Comparison of ENCODE assay signal across 27 mouse cellular contexts in the genomic region with DNA sequence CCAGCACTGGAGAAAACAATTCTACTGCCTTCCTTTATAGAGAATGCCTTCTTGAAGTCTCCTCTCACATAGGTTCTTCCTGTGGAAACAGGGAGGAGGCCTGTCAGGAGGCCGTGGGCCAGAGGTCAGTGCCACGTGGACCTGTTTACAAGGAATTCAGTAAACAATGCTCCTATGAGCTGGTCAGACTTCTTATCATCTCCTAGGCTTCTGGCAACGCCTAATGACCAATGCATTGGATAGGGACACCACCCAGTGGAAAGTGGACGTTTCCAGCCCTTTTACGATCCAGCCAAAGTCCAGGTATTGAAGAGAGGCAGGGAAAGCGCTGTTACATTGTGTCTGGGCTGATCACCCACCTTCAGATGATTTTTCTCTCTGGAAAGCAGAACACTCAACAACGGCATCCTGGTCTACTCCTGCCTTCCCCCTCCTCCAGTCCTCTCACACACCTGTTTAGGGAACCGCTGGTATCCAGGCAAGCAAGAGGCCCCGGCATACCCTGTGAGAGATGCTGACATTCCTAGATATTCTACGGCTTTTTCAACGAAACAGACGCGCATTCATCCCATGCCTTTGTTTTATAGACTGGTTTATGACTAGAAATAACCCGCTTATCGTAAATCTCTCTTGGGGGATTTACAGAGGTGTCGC. TPM values are rescaled to one million over a fixed set of nuclear protein-coding genes. Genes with fewer than 3 reads are reported as not detected.
A peak's percentile ranks its signal among the peaks of the same experiment; 100 is the strongest.
DNase-seq lines count a peak whose midpoint lies in the region; ATAC-seq and TF ChIP-seq lines count a peak whose summit lies in the region.
"Had no signal": no experiment of that assay in that cellular context is flagged by ENCODE, and none has a peak within 500 bp of the region (broad histone marks: within the 10 kb centered on the region; RNA-seq: fewer than 3 reads in every experiment).

No protein-coding gene starts in this region.

- DNase-seq in limb, embryonic 10.5 days (ENCODE audit: low spot score) = no peak
- DNase-seq in mesoderm, embryonic 11.5 days (ENCODE audit: low read depth, low spot score) = peak; percentile 41
- peak; percentile 55 for DNase-seq in stomach, postnatal 0 days (ENCODE audit: low spot score)
- no peak for DNase-seq in gastrocnemius, postnatal 25 days
- no peak for DNase-seq in gastrocnemius, adult 8-10 months (ENCODE audit: low spot score in 2 of 2)
- DNase-seq in retina, postnatal 1 day = no peak
- DNase-seq: adrenal gland, postnatal 25 days; cerebellum, adult 11-12 months; cerebellum, adult 9-11 months; embryo, embryonic 11 days; gastrocnemius, postnatal 10 days; heart, adult 11 months; heart, postnatal 36 days; kidney, adult 2 months; kidney, postnatal 36 days; liver, postnatal 0 days; midbrain, embryonic 14.5 days; right cerebral cortex, postnatal 25 days; spleen, adult 18-20 months; thymus, postnatal 4 days had no signal

- no peaks in the 10 kb centered on the region for H3K4me1 ChIP-seq in intestine, embryonic 15.5 days (replicated peaks)
- peaks cover 16% of the 10 kb centered on the region for H3K4me1 ChIP-seq in limb, embryonic 10.5 days
- no peaks in the 10 kb centered on the region for H3K4me1 ChIP-seq in stomach, postnatal 0 days (replicated peaks; ENCODE audit: control insufficient read depth, insufficient read depth)
- H3K4me1 ChIP-seq: embryonic facial prominence, embryonic 12.5 days; hindbrain, embryonic 12.5 days; liver, embryonic 12.5 days had no signal

- peak; percentile 34; the same call in 1 of the 2 replicates for TF ChIP-seq CTCF in stomach, postnatal 0 days (IDR thresholded peaks at IDR 0.05; ENCODE audit: low read depth)

- TF ChIP-seq EP300 in stomach, postnatal 0 days (optimal IDR thresholded peaks at IDR 0.05) = no peak

- WGBS in intestine, embryonic 15.5 days = 37% methylated on average over 16 of the region's 16 CpGs
- WGBS in limb, embryonic 10.5 days = 67% methylated on average over 16 of the region's 16 CpGs
- 49% methylated on average over 16 of the region's 16 CpGs for WGBS in stomach, postnatal 0 days

- no peaks in the 10 kb centered on the region for H3K36me3 ChIP-seq in intestine, embryonic 15.5 days
- H3K36me3 ChIP-seq in limb, embryonic 10.5 days = no peaks in the 10 kb centered on the region
- H3K36me3 ChIP-seq in stomach, postnatal 0 days (ENCODE audit: control insufficient read depth, insufficient read depth, low read length) = no peaks in the 10 kb centered on the region
- H3K36me3 ChIP-seq: embryonic facial prominence, embryonic 12.5 days; hindbrain, embryonic 12.5 days; liver, embryonic 12.5 days had no signal

- peak; percentile 45 for ATAC-seq in intestine, embryonic 15.5 days
- ATAC-seq in stomach, postnatal 0 days (ENCODE audit: low FRiP score, low TSS enrichment) = peak; percentile 85
- ATAC-seq: forebrain, embryonic 14.5 days; liver, embryonic 12.5 days; liver, postnatal 0 days had no signal

- no peak overlapping the region for H3K4me3 ChIP-seq in intestine, embryonic 15.5 days (replicated peaks)
- no peak overlapping the region for H3K4me3 ChIP-seq in limb, embryonic 10.5 days
- no peak overlapping the region for H3K4me3 ChIP-seq in stomach, postnatal 0 days (ENCODE audit: low read depth, low read length)
- H3K4me3 ChIP-seq: embryonic facial prominence, embryonic 12.5 days; hindbrain, embryonic 12.5 days; liver, embryonic 12.5 days had no signal

- H3K27me3 ChIP-seq in intestine, embryonic 15.5 days (replicated peaks) = no peaks in the 10 kb centered on the region
- no peaks in the 10 kb centered on the region for H3K27me3 ChIP-seq in limb, embryonic 10.5 days (ENCODE audit: low read depth, poor library complexity, severe bottlenecking)
- H3K27me3 ChIP-seq in stomach, postnatal 0 days (ENCODE audit: control insufficient read depth, insufficient read depth, low read length) = no peaks in the 10 kb centered on the region
- H3K27me3 ChIP-seq: embryonic facial prominence, embryonic 12.5 days; hindbrain, embryonic 12.5 days had no signal

- no peak overlapping the region for H3K4me2 ChIP-seq in intestine, embryonic 15.5 days (replicated peaks)
- no peak overlapping the region for H3K4me2 ChIP-seq in stomach, postnatal 0 days (replicated peaks; ENCODE audit: low read depth)
- H3K4me2 ChIP-seq: embryonic facial prominence, embryonic 12.5 days; heart, embryonic 11.5 days; hindbrain, embryonic 12.5 days; liver, embryonic 12.5 days had no signal

- H3K27ac ChIP-seq in intestine, embryonic 15.5 days = no peak overlapping the region
- H3K27ac ChIP-seq in limb, embryonic 10.5 days = peak overlapping the region; percentile 36; the same call in 1 of the 2 replicates
- no peak overlapping the region for H3K27ac ChIP-seq in stomach, postnatal 0 days (replicated peaks)
- H3K27ac ChIP-seq: embryonic facial prominence, embryonic 12.5 days; hindbrain, embryonic 12.5 days; liver, embryonic 12.5 days; macrophage had no signal

- no peaks in the 10 kb centered on the region for H3K9me3 ChIP-seq in intestine, embryonic 15.5 days
- no peaks in the 10 kb centered on the region for H3K9me3 ChIP-seq in limb, embryonic 10.5 days (replicated peaks)
- no peaks in the 10 kb centered on the region for H3K9me3 ChIP-seq in stomach, postnatal 0 days (ENCODE audit: control insufficient read depth, low read length)
- H3K9me3 ChIP-seq: embryonic facial prominence, embryonic 12.5 days; hindbrain, embryonic 12.5 days; liver, embryonic 12.5 days had no signal

- no peak overlapping the region for H3K9ac ChIP-seq in intestine, embryonic 15.5 days
- H3K9ac ChIP-seq in stomach, postnatal 0 days (ENCODE audit: low read length) = no peak overlapping the region
- H3K9ac ChIP-seq: embryonic facial prominence, embryonic 12.5 days; hindbrain, embryonic 12.5 days; liver, embryonic 12.5 days; liver, postnatal 0 days had no signal

RNA-seq across cellular contexts. Expression of gene Max, which starts 20.9 kb away (rescaled TPM):
- polyA plus RNA-seq in intestine, embryonic 15.5 days (2015; fragmentation: Nextera tagmentation; extraction: Ambion mirVana) = 13.0 and 13.1 TPM in 2 replicates
- 11.5 and 12.9 TPM in 2 replicates for polyA plus RNA-seq in limb, embryonic 10.5 days (2016; fragmentation: Nextera tagmentation; extraction: Ambion mirVana)
- polyA plus RNA-seq in stomach, postnatal 0 days (2015; fragmentation: Nextera tagmentation; extraction: Ambion mirVana) = 11.4 TPM in 2 replicates
- 10 to 100 TPM; 24.5 to 26.8 TPM for total RNA-seq in gastrocnemius, postnatal 25 days (2021)
- 10 to 100 TPM; 27.0 to 40.6 (median 31.6) TPM for total RNA-seq in gastrocnemius, adult 8-10 months (2022)

Comparison
In these comparisons a context has a peak if more than half of its experiments do, and no peak if none do; other contexts are left out.
1. DNase-seq: peak in mesoderm, embryonic 11.5 days (single experiment) and stomach, postnatal 0 days (single experiment); none in limb, embryonic 10.5 days (single experiment), gastrocnemius, postnatal 25 days (single experiment), gastrocnemius, adult 8-10 months (0 of 2) and retina, postnatal 1 day (single experiment).